Mouse (Mus musculus): ENCODE measurements around the gene Prss50. TPM values are rescaled to one million over a fixed set of nuclear protein-coding genes. Genes with fewer than 3 reads are reported as not detected.

The Prss50 gene
- polyA plus RNA-seq, 1 experiment = not detected

DNA sequence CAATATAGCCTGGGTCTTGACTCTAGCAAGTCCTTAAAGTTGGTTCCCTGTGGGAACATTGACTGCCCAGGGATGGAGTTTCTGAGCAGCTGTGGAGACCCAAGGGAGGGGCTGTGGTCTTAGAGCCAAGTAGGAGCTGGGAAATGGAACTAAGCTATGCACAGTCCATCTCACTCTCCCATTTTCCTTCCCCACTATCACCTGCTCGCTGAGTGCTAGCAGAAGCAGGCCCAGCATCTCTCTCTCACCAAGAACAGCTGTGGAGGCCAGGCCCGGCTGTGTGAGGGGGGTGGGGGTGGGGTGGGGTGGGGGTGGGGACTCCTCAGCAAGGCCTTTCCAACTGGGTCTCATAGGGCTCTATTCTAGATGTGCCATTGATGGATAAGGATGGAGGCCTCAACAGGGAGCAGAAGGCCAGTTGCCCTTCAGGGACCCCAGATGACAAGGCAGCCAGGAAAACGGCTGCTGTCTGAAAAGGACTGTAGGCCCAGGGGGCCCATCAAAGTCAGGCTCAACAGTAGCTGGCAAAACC lies 17.0 kb downstream of the Prss50 start:
- DNase-seq (ENCODE audit: low spot score) = no peak

DNA sequence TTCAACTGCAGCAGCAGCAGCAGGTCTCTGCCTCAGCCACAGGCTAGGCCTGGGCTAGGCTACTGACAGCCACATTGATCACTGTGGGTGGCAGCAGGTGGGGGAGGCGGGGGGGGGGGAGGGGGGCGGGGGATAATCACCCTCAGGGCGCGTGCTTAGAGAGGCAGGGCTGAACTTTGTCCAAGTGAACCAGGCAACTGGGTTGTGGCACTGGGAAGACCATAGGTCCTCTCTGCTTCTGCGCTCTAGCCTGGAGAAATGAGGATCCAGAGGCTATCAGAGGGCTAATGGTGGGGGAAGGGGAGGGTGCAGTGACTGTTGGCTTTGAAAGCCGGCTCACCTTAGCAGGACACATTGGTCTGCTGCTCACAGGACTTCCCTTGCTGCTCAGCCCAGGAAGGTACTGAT lies 17.5 kb downstream of the Prss50 start:
- DNase-seq (ENCODE audit: low spot score) = no peak

DNA sequence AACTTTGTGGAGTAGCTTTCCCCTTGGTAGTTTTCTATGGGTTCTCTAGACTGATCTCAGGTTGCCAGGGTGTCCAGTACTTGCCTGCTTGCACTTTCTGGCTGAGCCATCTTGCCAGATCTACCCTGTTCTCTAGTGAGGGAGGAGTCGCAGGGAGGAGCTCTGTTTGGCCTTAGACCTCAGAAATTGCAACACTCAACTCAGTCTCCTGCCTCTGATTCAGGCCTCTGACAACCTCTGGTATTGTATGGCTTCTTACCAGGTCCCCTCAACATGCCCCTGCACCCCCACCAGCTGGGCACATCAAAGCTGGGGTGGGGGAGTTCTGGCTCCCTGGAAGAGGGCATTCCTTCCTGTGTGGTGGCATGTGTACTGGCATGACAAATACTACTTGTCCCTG lies 19.6 kb downstream of the Prss50 start:
- no peak for DNase-seq (ENCODE audit: low spot score)

DNA sequence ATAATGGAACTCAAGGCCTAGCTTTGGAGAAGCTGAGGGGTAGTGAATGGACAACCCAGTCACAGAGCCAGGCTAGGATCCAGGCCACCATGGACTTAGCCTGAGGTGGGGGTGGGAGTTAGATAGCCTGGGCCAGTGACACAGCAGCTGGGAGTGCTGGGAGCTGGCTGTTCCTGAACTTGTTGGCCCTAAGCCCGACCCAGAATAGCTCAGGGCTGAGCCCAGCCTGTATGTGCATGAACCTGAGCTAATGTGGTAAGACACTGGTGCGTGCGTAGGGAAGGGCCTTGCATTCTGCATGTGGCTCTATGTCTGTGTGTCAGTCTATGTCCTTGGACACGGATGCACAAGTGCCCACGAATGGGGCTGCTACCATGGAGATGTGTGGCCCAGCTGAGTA lies 20.1 kb downstream of the Prss50 start:
- no peak for DNase-seq (ENCODE audit: low spot score)

DNA sequence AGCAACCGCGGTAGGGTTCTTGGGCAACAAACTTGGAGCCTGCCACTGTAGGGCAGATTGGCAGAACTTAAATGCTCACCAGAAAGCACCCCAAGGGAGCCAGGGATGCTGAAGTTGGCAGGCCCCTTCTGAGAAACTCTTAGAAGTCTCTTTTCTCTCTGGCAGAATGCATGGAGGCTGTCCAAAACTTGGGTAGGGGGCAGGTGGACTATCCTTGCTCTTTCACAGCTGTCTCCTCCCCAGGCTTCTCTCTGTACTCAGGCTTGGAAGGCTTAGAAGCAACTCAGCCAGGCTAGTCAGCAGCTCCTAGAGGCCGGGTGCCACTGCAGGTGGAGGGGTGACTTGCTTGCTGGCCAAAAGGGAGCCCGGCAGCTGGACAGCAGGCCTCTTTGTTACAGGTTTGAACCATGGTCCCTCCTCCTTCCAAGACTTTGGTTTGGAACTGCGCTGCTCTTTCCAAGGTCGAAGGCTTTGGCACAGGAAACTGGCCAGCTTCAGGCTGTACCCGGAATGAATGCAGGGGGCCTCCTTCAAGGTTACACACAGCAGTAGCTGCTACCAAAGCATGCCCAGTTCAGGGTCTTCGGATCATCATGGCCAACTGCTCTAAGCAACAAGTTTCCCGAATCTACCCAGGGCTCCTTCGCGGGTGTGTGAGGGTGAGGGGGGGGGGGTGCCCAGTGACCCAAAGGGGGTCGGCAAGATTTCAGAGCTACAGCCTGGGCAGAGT lies 21.6 kb downstream of the Prss50 start, which contains the start of gene Als2cl:
Gene Als2cl (plus strand): TSS at position 680 of the 730 bp plus-strand sequence.
- no peak for DNase-seq (ENCODE audit: low spot score)

DNA sequence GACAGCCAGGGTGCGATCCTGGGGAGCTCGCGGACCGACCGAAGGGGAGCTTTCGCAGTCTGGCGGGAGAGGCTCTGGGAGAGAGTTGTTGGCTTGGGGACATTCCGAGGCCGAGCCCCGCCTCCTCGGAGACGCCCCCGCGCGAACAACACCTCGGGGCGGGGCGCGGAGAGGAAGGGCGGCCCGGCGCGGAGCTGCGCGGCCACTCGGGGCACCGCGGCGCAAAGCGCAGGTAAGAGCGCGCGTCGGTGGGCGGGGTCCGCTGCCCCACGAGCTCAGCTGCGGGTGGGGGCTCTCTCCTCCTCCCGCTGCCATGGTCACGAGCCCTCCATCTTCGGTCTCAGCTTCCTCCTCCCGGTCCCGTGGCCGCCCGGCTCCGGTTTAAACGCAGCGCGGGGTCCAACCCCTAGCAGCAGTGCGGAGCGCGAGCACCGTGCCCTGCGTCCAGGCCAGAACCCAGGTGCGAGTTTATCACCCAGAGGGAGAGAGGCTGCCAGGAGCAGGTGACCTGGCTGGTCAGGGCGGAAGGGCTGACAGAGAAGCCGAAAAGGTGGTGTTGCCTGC lies 22.3 kb downstream of the Prss50 start, which contains the start of gene Tmie:
Gene Tmie (minus strand): TSS at position 116 of the 564 bp plus-strand sequence.
- peak; percentile 74 for DNase-seq (ENCODE audit: low spot score)

DNA sequence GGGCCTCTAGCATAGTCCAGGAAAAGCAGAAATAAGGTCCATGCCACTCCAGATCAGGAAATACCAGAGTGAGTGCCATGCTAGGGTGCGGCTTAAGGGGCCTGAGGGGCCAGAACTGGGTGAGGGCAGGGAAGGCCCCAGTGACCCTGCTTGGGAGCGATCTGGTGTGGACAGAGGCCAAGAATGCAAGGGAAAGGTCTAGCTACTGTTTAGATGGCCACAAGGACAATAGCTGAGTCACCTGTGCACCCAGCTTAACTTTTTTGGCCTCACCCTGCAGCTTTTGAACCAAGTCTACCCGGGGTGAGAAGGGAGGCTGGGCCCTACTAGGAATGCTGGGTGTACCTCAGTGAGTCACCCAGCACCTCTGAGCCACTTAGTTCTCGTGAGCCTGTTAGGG lies 23.0 kb downstream of the Prss50 start:
- DNase-seq (ENCODE audit: low spot score) = peak; percentile 44

DNA sequence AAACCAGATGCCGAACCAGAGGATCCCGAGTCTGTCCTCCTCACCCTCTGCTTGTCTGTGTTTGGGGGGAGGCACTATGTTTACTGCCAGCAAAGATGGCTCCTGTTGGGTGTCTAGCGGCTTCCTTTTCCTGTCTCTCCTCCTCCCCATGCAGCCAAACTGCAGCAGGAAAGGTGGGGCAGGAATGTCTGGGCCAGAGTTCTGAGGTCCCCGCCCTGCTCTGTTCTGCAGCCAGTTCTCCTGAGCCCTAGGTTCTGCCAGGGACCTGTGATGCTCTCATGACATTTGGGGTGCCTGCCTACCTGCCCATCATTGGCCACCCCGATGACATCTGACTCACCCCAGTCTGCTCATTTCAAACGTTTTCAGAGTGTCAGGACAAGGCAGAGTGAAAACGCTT lies 24.2 kb downstream of the Prss50 start:
- no peak for DNase-seq (ENCODE audit: low spot score)

DNA sequence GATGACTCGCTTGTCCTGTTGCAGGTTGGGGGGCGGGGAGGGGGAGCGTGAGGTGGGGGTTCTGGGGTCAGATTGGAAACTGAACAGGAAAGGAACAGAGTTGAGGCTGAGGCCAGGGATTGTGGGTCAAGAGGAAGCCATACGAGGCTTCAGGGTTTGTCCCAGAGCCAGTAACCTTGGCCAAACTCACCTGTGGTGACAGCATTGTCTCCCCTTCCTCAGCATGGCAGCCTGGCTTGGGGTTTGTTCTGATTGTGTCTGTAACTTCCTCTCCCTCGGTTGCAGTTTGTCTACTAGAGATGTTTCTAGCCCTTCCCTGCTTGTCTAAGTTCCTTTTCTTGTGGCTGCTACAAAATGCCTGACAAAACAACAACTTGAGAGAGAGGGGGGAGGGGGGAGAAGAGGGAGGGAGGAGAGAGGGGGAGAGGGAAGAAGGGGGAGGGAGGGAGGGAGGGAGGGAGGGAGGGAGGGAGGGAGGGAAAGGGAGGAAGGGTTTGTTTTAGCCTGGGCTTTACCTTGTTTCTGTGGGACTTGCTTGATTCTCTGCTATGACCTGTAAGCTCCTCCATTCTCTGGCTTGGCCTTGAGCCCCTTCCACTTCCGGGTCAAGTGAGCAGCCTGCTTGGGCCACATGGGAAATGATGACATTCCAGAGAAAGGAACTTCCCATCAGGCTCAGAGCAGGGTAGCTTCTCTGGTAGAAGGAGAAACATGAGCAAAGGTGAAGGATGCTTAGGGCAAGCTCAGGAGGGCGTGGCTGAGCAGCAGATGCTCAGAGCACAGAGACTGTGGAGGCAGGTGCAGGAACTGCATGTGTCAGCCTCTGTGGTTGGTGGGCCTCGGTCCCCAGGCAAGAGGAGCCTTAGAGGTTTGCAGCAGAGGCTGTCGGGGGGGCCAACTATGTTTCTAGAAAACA lies 29.9 kb downstream of the Prss50 start:
- no peak for DNase-seq (ENCODE audit: low spot score)

DNA sequence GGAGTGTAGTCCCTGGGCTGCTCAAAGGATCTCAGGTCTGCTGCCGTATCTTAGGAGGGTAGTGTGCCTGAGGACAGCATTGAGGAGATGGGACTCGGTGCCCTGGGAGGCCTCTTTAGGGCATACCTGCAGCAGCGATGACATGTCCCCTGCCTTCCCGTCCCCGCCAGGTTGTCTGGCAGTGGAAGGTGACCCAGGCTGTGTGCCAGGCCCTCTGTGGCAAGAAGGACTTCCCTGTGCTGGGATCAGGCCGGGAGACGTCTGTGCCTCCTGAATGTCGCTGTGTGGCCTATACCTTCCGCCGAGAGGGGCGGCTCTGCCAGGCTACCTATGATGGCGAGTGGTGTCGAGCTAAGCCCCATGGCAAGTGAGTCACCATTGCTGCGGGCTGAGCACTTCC lies 31.2 kb downstream of the Prss50 start:
- no peak for DNase-seq (ENCODE audit: low spot score)

DNA sequence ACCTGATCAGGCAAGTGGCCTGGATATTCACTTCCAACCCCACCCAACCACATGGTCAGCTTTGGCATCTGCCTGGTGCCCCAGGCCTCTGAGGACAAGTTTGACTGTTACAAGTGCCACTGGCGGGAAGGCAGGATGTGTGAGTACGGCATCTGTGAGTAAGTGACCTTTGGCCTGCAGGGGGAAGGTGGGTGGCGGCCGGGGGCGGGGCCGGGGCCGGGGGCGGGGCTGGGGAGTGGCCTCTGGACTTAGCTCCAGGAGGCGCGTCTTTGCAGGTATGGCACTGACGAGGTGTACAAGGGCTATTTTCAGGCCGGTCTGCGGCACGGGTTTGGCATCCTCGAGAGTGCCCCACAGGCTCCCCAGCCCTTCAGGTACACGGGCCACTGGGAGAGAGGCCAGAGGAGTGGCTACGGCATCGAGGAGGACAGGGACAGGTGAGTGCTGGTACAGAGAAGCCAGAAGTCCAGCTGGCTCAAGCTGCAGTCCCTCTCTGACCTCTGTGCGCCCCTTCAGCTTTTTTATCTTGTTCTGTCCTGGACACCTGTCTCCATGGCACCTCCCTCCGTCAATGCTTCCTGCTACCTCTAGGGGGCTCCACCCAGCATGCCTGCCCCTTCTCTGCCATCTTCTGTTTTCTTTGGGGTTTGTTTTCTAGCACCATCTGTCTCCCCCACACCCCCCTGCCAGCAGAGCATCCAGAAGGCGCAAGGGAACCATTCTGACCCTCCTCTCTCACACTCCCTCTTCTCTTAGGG lies 32.4 kb downstream of the Prss50 start:
- no peak for DNase-seq (ENCODE audit: low spot score)

DNA sequence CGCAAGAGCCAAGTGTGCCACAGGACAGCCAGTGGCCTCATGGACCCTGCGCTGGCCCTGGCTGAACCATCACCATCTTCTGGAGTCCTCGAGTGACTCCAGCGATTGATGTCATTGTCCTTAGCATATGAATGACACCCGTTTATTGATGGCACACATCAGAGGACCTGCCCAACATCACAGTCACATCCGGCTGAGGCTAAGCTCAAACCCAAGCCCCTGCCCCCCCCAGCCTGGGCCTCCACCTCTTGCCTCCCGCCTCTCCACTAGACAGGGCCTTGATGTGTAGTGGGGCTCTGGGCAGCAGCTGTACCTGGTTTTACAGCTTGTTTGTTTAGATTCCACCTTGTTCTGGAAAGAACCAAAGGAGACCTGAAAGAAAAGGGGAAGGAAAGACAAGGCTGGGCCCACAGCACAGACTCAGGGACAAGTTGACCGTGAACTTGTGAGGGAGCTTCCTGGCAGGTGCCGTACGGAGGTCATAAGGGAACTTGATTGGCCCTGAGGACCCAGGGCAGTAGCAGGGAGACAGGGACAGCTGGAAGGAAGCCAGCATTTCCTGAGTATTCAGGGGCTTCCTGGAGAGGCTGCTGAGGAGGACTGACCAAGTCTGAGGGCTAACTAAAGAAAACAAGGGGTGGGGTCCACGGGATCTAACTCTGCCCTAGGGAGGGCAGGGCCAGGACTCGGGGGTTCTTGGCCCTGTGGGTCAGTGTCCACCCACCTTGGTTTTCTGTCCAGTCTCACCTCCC lies 33.5 kb downstream of the Prss50 start:
- no peak for DNase-seq (ENCODE audit: low spot score)

DNA sequence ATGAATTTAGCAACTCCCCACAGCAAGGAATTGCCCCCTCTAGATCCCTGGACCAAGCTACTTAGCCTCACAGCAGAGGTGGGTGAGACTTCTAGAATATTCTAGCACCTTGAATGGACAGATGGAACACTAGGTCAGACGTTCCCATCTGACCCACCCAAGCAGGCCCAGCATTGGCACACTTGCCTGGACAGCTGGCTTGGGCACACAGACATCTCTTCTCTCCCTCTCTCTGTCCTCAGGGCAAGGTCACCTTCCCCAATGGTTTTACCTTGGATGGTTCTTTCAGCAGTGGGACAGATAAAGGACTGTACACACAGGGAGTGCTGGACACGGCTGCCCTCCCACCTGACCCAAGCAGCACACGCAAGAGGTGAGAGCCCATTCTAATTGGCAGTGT lies 34.8 kb downstream of the Prss50 start:
- no peak for DNase-seq (ENCODE audit: low spot score)

DNA sequence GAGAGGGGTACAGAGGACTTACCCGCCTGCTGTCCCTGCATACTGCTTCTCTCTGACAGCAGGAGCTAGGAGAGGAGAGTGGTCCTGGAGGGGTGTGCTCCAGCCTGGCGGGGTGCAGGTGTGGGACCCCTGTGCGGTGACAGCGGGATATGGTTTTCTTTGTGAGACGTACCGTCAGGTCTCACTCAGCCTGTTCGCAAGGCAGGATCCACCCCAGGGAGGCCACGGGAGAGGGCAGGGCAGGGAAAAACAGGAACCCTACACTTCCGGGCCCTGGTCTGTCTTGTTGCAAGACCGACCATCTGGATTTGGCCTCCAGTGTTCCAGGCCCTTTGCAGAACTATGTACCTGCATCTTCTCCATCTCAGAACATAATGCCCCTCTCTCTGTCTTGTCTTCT lies 35.7 kb downstream of the Prss50 start:
- no peak for DNase-seq (ENCODE audit: low spot score)

DNA sequence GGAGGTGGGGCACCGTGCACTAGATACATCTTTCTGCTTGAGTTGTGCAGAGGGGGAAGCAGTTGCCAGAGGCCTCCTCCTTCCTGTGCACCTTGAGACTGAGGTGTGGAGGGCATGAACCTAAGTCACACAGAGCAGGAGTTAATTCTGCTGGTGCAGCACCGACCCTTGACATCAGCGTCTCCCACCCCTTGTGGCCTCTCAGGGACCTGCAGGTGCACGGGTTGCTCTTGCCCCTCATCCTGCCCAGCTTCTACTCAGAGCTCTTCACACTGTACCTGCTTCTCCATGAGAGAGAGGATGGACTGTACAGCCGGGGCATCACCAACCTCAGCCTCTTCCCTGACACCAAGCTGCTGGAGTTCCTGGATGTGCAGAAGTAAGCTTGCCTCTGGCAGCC lies 37.7 kb downstream of the Prss50 start:
- DNase-seq (ENCODE audit: low spot score) = no peak

DNA sequence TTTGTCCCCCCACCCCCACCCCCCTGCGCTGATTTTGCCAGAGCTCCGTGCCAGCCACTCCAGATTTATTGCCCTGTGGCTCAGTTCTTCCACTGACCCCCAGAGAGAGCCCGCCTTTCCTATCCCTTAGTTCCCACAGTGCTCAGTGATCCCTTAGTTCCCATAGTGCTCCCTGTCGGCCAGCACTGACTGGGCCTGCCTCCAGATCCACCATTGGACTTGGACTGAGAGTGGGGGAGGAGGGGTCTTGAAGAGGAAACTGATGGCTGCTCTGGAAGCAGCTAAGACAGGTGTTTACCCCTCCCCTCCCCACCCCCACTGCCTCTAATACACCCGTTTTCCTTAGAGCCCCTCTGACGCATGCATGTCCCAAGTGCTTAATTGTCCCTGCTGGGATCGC lies 38.2 kb downstream of the Prss50 start:
- DNase-seq (ENCODE audit: low spot score) = no peak

DNA sequence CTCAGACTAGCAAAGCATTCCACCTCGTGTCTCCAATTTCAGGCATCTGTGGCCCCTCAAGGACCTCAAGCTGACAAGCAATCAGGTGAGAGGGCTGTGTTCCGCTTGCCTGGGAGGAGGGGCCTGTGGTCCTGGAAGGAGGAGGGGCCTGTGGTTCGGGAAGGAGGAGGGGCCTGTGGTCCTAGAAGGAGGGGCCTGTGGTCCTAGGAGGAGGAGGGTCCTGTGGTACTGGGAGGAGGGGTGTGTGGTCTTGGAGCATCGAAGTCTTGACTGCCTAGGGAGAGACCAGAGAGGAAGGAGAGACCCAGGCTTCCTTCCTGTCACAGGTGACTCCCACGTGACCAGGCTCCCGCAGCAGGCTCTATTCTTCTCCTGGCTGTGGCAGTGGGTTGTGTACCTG lies 38.8 kb downstream of the Prss50 start:
- peak; percentile 18 for DNase-seq (ENCODE audit: low spot score)

DNA sequence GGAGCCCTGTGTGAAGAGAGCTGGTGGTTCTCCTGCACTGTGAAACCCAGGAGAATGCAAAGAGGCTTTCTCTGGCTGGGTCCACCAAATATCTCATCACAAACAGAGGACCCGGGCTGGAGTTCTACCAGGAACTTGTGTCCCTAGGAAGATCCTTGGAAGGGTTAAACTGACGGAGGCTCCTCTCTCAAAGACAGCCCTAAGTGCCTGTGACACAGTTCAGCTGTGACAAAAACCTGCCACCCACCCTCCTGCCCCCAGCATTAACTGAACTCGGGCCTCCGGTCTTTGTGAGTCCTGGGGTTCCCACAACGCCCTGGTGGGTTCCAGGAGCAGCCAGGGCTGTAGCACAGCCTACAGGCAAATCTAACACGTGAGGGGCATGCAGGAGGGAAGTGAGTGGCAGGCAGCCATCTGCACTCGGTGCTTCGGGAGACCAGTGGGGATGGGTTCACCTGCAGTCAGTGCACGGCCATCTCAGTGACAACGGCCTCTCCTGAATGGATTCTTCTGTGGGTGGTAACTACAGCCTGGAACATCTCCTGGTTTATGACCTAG lies 41.8 kb downstream of the Prss50 start:
- no peak for DNase-seq (ENCODE audit: low spot score)

DNA sequence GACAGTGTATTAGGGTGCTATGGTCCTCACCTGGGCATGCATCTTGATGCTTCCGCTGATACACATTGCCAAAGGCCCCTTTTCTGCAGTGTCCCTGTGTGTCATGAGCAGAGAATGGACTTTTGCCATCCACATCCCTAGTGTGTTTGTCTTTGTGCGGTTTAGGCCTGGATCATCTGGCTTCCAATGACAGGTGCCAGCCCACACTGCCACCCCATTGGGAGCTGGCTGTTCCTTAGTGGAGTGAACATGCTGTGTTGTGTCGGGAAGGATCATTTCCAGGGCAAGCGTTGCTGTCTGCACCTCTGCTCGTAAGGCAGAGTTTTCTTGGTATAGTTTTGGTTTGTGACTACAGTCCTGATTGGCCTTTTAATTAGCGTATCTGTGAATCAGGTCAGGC lies 43.4 kb downstream of the Prss50 start:
- no peak for DNase-seq (ENCODE audit: low spot score)

DNA sequence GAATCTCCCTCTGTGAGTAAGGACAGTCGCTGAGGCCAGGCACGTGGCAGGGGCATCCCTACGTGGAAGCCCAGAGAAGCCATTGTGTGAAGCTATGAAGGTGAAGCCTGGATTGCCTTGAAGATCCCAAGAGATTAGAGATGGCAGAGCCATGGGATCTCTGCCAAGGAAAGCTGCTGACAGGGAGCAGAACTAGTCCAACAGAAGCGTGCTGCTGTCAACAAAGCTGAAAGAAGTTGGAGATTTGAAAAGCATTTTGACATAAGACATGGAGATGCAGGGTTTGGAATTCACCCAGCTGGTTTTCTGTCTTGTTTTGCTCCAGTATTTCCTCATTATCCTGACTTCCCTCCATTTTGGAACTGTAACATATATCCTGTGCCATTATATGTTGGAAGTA lies 44.5 kb downstream of the Prss50 start:
- DNase-seq (ENCODE audit: low spot score) = no peak
